Mouse (Mus musculus) MN1 (cell line): ENCODE measurements around the gene Ism2.

ENCODE experiments used
- DNase-seq: peaks from one replicate; pipeline ENCODE4 v3.0.0-alpha.2; 2016; ENCODE audit warnings: low spot score

Gene Ism2

DNA sequence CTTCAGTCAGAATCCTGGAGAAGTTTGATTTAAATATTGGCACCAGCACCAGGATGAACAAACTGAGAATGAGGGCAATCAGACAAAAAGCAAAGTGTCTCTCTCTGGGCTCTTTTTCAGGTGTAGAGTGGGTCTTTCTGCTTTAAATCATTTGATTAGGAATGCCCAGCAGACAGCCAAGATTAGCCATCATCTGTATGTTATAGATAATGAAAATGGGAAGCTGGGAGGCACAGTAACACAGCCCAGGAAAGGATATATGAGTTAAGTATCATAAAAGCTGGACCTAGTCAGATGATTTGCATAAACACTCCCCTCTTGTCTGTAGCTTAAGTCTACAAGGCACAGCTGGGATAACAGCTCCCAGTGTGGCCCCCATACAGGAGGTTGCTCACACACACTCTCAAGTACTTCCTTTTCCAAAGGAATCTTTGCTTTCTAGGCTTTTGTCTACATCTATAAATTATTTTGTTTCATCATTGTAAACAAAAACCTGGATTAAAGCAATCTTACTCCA is 69.1 kb downstream of the Ism2 start:
- DNase-seq = no peak

DNA sequence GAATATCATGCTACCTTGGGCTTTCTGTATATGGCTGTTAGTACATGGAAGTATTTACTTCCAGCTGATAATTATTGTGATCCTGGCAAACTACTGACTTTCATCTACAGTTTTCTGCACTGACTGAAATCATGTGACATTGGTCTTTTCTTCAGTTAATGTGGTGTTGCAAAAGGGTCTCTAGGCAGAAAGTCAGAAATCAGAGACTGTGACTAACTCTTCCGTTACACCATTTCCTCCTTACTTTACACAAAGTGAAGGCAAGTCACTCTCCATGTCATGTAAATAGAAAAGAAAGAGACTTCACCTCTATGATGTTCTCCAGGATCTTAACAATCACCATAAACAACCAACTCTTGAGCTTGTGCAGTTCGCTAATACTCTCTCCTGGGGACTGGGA is 69.9 kb downstream of the Ism2 start:
- no peak for DNase-seq
